Mouse (Mus musculus) brain, embryonic 14.5 days (tissue): ENCODE results near the gene Lrrtm3. TPM values are rescaled to one million over a fixed set of nuclear protein-coding genes. Genes with fewer than 3 reads are reported as not detected.

Experiments
- DNase-seq: peaks from one replicate; pipeline ENCODE4 v3.0.0-alpha.2; 2011; ENCODE audit warnings: low read depth
- CTCF ChIP-seq: fragments of 200-500 bp; IDR thresholded peaks from 2 replicates; pipeline ENCODE4 v1.5.1; 2012; ENCODE audit warnings: inconsistent platforms, mild to moderate bottlenecking, moderate library complexity, borderline replicate concordance; ENCODE audit not compliant: insufficient read depth, insufficient read length; ENCODE audit errors: extremely low read depth
- POLR2A ChIP-seq: fragments of 200-500 bp; IDR thresholded peaks from 2 replicates; pipeline ENCODE4 v1.6.1; 2012; ENCODE audit warnings: mild to moderate bottlenecking, inconsistent platforms, borderline replicate concordance; ENCODE audit not compliant: poor library complexity, insufficient read depth, insufficient read length, severe bottlenecking; ENCODE audit errors: extremely low read depth
- polyA plus RNA-seq: library from polyadenylated mRNA; depleted of rRNA; stranded (reverse); fragments of >200 nt; gene quantifications from 2 replicates; pipeline ENCODE4 v1.2.3, GENCODE M21; 2012

Lrrtm3 gene
- polyA plus RNA-seq, 1 experiment = 15.3 TPM

GRCm38 (mm10) chr10:64086567-64087391 lies 3.3 kb downstream of the Lrrtm3 start:
- peak; percentile 58 for DNase-seq
- TF ChIP-seq CTCF (no peak), POLR2A (no peak)

- DNase-seq = no peak
- no peak for TF ChIP-seq CTCF
- TF ChIP-seq POLR2A = no peak
Observed at GRCm38 (mm10) chr10:64086183-64086566, 3.9 kb downstream of the Lrrtm3 start.

GRCm38 (mm10) chr10:64084465-64084864 lies 5.6 kb downstream of the Lrrtm3 start:
- peak; percentile 81 for DNase-seq
- TF ChIP-seq POLR2A = no peak
- peak; percentile 80 for TF ChIP-seq CTCF

- TF ChIP-seq POLR2A (no peak), CTCF (no peak)
- peak; percentile 38 for DNase-seq
Observed at GRCm38 (mm10) chr10:64083813-64084212, 6.3 kb downstream of the Lrrtm3 start.

- no peak for DNase-seq
- no peak for TF ChIP-seq CTCF
- no peak for TF ChIP-seq POLR2A
Observed at GRCm38 (mm10) chr10:64082345-64082744, 7.7 kb downstream of the Lrrtm3 start.

GRCm38 (mm10) chr10:64076410-64077052 lies 13.5 kb downstream of the Lrrtm3 start:
- no peak for TF ChIP-seq CTCF
- no peak for TF ChIP-seq POLR2A
- DNase-seq = no peak

GRCm38 (mm10) chr10:64075944-64076343 lies 14.1 kb downstream of the Lrrtm3 start:
- DNase-seq = peak; percentile 55
- TF ChIP-seq POLR2A (no peak), CTCF (no peak)

GRCm38 (mm10) chr10:64063704-64064103 lies 26.4 kb downstream of the Lrrtm3 start:
- no peak for DNase-seq
- TF ChIP-seq POLR2A (no peak), CTCF (no peak)

- peak; percentile 29 for DNase-seq
Observed at GRCm38 (mm10) chr10:64049946-64050345, 40.1 kb downstream of the Lrrtm3 start.

GRCm38 (mm10) chr10:64049151-64049550 lies 40.9 kb downstream of the Lrrtm3 start:
- no peak for DNase-seq
- no peak for TF ChIP-seq CTCF
- TF ChIP-seq POLR2A = no peak

More at GRCm38 (mm10) chr10:64049946-64050345, 40.1 kb downstream of the Lrrtm3 start:
- TF ChIP-seq CTCF (no peak), POLR2A (no peak)

GRCm38 (mm10) chr10:64041892-64042291 lies 48.2 kb downstream of the Lrrtm3 start:
- DNase-seq = no peak

More at GRCm38 (mm10) chr10:64041892-64042291, 48.2 kb downstream of the Lrrtm3 start:
- TF ChIP-seq POLR2A (no peak), CTCF (no peak)
